Mouse (Mus musculus) heart, embryonic 14.5 days (tissue): ENCODE measurements around the gene Thra. TPM values are rescaled to one million over a fixed set of nuclear protein-coding genes. Genes with fewer than 3 reads are reported as not detected.

Experiments
- ATAC-seq: fragments of 200-750 bp; cut with Nextera tagmentation; 2 replicates; pipeline ENCODE4 v1.8.0; 2017; ENCODE audit warnings: low read depth, moderate TSS enrichment; ENCODE audit not compliant: insufficient number of reproducible peaks, insufficient read depth, low FRiP score
- H3K27ac ChIP-seq, 2 experiments: fragments of 200-500 bp in 1 of 2; fragments of 300-500 bp in 1 of 2; sonication (generic) in 1 of 2; replicated peaks in 1 of 2; 2 replicates each; pipeline ENCODE4 v1.5.1; 2012 to 2014; ENCODE audit warnings: low read depth in 2 of 2, low read length in 2 of 2, control low read depth in 1 of 2, mild to moderate bottlenecking in 1 of 2, mixed read lengths in 1 of 2; ENCODE audit not compliant: control insufficient read depth in 1 of 2, insufficient read depth in 1 of 2
- H3K27me3 ChIP-seq: fragments of 300-500 bp; sonication (generic); 2 replicates; pipeline ENCODE4 v1.6.1; 2014; ENCODE audit warnings: mild to moderate bottlenecking, low read length, control low read depth; ENCODE audit not compliant: control insufficient read depth, insufficient read depth
- H3K36me3 ChIP-seq: fragments of 300-500 bp; sonication (generic); 2 replicates; pipeline ENCODE4 v1.6.1; 2014; ENCODE audit warnings: mild to moderate bottlenecking, control low read depth, low read length, mixed read lengths; ENCODE audit not compliant: control insufficient read depth, insufficient read depth
- H3K4me1 ChIP-seq, 2 experiments: fragments of 200-500 bp in 1 of 2; fragments of 300-500 bp in 1 of 2; sonication (generic) in 1 of 2; 2 replicates each; pipeline ENCODE4 v1.6.1; 2012 to 2014; ENCODE audit warnings: low read length in 2 of 2, control low read depth in 1 of 2, mixed read lengths in 1 of 2; ENCODE audit not compliant: control insufficient read depth in 2 of 2, insufficient read depth in 2 of 2
- H3K4me2 ChIP-seq: fragments of 300-500 bp; sonication (generic); 2 replicates; pipeline ENCODE4 v1.6.1; 2014; ENCODE audit warnings: mild to moderate bottlenecking, low read length
- H3K4me3 ChIP-seq, 2 experiments: fragments of 200-500 bp in 1 of 2; fragments of 300-500 bp in 1 of 2; sonication (generic) in 1 of 2; 2 replicates each; pipeline ENCODE4 v1.5.1; 2012 to 2014; ENCODE audit warnings: low read length in 2 of 2, mild to moderate bottlenecking in 2 of 2, control low read depth in 1 of 2, low read depth in 1 of 2, moderate library complexity in 1 of 2; ENCODE audit not compliant: control insufficient read depth in 1 of 2, insufficient read depth in 1 of 2
- H3K9ac ChIP-seq: fragments of 300-500 bp; sonication (generic); 2 replicates; pipeline ENCODE4 v1.6.1; 2014; ENCODE audit warnings: mild to moderate bottlenecking, low read length
- H3K9me3 ChIP-seq: fragments of 300-500 bp; sonication (generic); 2 replicates; pipeline ENCODE4 v1.6.1; 2016; ENCODE audit warnings: low read length, control low read depth; ENCODE audit not compliant: control insufficient read depth
- WGBS: fragments of 180-500 bp; shearing (Covaris S2); extraction: QIAGEN DNeasy Blood & Tissue Kit; methylation state at CpG from one replicate; pipeline ENCODE4 v1.1.7; 2014; 5-methylcytosine and 5-hydroxymethylcytosine counted together
- polyA plus RNA-seq: library from polyadenylated mRNA; unstranded; fragments of >200 nt; fragmentation: Nextera tagmentation; extraction: Ambion mirVana; gene quantifications from 2 replicates; pipeline ENCODE4 v1.2.1, GENCODE M21; 2014

The Thra gene
- polyA plus RNA-seq, 1 experiment from 2014 or later = 55.6 TPM

DNA sequence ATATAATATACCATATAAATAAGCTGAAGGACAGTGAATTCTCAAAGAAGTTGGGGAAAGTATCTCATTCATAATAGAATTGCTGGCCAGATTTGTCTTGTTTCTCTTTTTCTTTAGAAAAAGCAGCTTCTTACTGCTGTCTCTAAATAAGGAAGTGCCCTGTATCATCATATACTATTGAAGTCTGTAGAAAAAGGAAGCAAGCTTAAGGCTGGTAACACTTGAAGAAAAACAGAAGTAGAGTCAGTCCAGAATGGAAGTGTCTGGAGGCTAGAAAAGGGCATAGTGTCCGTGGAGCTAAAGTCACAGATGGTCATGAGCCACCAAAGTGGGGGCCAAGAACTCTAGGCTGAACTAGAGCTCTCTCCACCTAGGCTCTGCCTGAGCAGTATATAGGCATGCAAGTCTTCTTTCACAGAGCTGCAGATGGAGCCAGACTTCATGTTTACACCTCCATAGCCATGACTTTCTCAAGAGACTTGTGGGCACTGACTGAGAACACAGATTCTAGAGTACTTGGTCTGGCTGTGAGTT is 76.3 kb downstream of the Thra start:
- Histone ChIP-seq H3K27me3 (no peaks in the 10 kb centered on the region), H3K4me2 (no peak overlapping the region), H3K27ac (no peak overlapping the region), H3K4me3 (no peak overlapping the region), H3K4me1 (no peaks in the 10 kb centered on the region), H3K9me3 (no peaks in the 10 kb centered on the region), H3K9ac (no peak overlapping the region), H3K36me3 (peaks cover 95% of the 10 kb centered on the region)
- 97% methylated on average over 1 of the region's 1 CpGs for WGBS
- ATAC-seq = no peak

Other genes with a start within 250 kb of the Thra start
- gene Ikzf3, start 194.6 kb upstream of the Thra start, polyA plus RNA-seq = 0.19 TPM in 1 of 2 replicates, not detected in the other
- gene Zpbp2, start 189.5 kb upstream of the Thra start, polyA plus RNA-seq = 0.16 and 0.47 TPM in 2 replicates
- gene Ormdl3, start 153.3 kb upstream of the Thra start, polyA plus RNA-seq = 9.4 and 11.3 TPM in 2 replicates
- not detected in 2 replicates for gene Lrrc3c, start 142.3 kb upstream of the Thra start, polyA plus RNA-seq
- gene Gm12355, start 115.0 kb upstream of the Thra start, polyA plus RNA-seq = 0.68 TPM in 1 of 2 replicates, not detected in the other
- gene Gsdma3, start 114.3 kb upstream of the Thra start, polyA plus RNA-seq = not detected in 2 replicates
- not detected in 2 replicates for gene Gsdma2, start 93.9 kb upstream of the Thra start, polyA plus RNA-seq
- gene Gsdma, start 76.3 kb upstream of the Thra start, polyA plus RNA-seq = not detected in 2 replicates
- 95.3 and 120 TPM in 2 replicates for gene Psmd3, start 58.1 kb upstream of the Thra start, polyA plus RNA-seq
- not detected in 2 replicates for gene Csf3, start 39.4 kb upstream of the Thra start, polyA plus RNA-seq
- gene Med24, start 11.2 kb upstream of the Thra start, polyA plus RNA-seq = 28.5 and 31.0 TPM in 2 replicates
- 6.0 and 6.4 TPM in 2 replicates for gene Nr1d1, start 34.7 kb downstream of the Thra start, polyA plus RNA-seq
- 13.3 and 15.3 TPM in 2 replicates for gene Msl1, start 54.9 kb downstream of the Thra start, polyA plus RNA-seq
- 22.6 and 22.9 TPM in 2 replicates for gene Casc3, start 64.3 kb downstream of the Thra start, polyA plus RNA-seq
- gene Rapgefl1, start 96.1 kb downstream of the Thra start, polyA plus RNA-seq = 0.82 and 0.95 TPM in 2 replicates
- 3.1 and 3.2 TPM in 2 replicates for gene Wipf2, start 123.0 kb downstream of the Thra start, polyA plus RNA-seq
- gene Cdc6, start 167.2 kb downstream of the Thra start, polyA plus RNA-seq = 15.6 and 17.5 TPM in 2 replicates
- gene Rara, start 187.2 kb downstream of the Thra start, polyA plus RNA-seq = 31.4 and 33.4 TPM in 2 replicates
- 1.00 and 2.3 TPM in 2 replicates for gene Gjd3, start 242.4 kb downstream of the Thra start, polyA plus RNA-seq